Mouse (Mus musculus): Measurements from ENCODE around the gene Dnase2a. TPM values are rescaled to one million over a fixed set of nuclear protein-coding genes. Genes with fewer than 3 reads are reported as not detected.

Gene Dnase2a
- total and polyA plus RNA-seq, 3 experiments: 53.7 to 83.4 TPM; not detected in 1

GRCm38 (mm10) chr8:84909162-84909767 lies 905 bp downstream of the Dnase2a start:
- no peak for DNase-seq (ENCODE audit: low read depth, low spot score)
- H3K79me2 ChIP-seq (ENCODE audit: control insufficient read depth, insufficient read depth, low read length, poor library complexity): peaks cover 29% of the 10 kb centered on the region
- H3K36me3 ChIP-seq (ENCODE audit: control insufficient read depth in 1 of 2, insufficient read depth in 2 of 2, low read length in 2 of 2): peaks cover 8 to 27% of the 10 kb centered on the region in 2 experiments; a peak in 3 of 4 replicates
- TF ChIP-seq SIN3A (IDR thresholded peaks at IDR 0.05; ENCODE audit: low read length) (no peak), CHD1 (IDR thresholded peaks at IDR 0.05; ENCODE audit: low read depth, low read length) (peak; percentile 90; the same call in 1 of the 2 replicates)
- peak overlapping the region; percentile 95 for H3K27ac ChIP-seq (ENCODE audit: control insufficient read depth, low read depth, low read length)
- H3K9me3 ChIP-seq (replicated peaks; ENCODE audit: insufficient read depth, low read length): no peaks in the 10 kb centered on the region
- H3K27me3 ChIP-seq (ENCODE audit: control insufficient read depth in 1 of 2, insufficient read depth in 2 of 2, low read length in 2 of 2): no peaks in the 10 kb centered on the region
- peak overlapping the region; percentile 74 to 94 for H3K4me3 ChIP-seq (ENCODE audit: control insufficient read depth in 1 of 2, insufficient read depth in 1 of 2, low read depth in 2 of 2, low read length in 2 of 2)
- H3K4me1 ChIP-seq (ENCODE audit: control insufficient read depth in 1 of 2, insufficient read depth in 2 of 2, low read length in 2 of 2): peaks cover 2 to 42% of the 10 kb centered on the region in 2 experiments; a peak in 3 of 4 replicates
- peak overlapping the region; percentile 96 for H3K9ac ChIP-seq (ENCODE audit: control insufficient read depth, low read depth, low read length, poor library complexity, severe bottlenecking)

- peak overlapping the region; percentile 95 for H3K27ac ChIP-seq (ENCODE audit: control insufficient read depth, low read depth, low read length)
- H3K36me3 ChIP-seq (ENCODE audit: control insufficient read depth in 1 of 2, insufficient read depth in 2 of 2, low read length in 2 of 2): peaks cover 4 to 31% of the 10 kb centered on the region in 2 experiments; a peak in 3 of 4 replicates
- peaks cover 2 to 44% of the 10 kb centered on the region in 2 experiments; a peak in 3 of 4 replicates for H3K4me1 ChIP-seq (ENCODE audit: control insufficient read depth in 1 of 2, insufficient read depth in 2 of 2, low read length in 2 of 2)
- no peaks in the 10 kb centered on the region for H3K27me3 ChIP-seq (ENCODE audit: control insufficient read depth in 1 of 2, insufficient read depth in 2 of 2, low read length in 2 of 2)
- H3K9me3 ChIP-seq (replicated peaks; ENCODE audit: insufficient read depth, low read length): no peaks in the 10 kb centered on the region
- peak; percentile 88 for DNase-seq (ENCODE audit: low read depth, low spot score)
- peak overlapping the region; percentile 74 to 94 for H3K4me3 ChIP-seq (ENCODE audit: control insufficient read depth in 1 of 2, insufficient read depth in 1 of 2, low read depth in 2 of 2, low read length in 2 of 2)
- peaks cover 28% of the 10 kb centered on the region for H3K79me2 ChIP-seq (ENCODE audit: control insufficient read depth, insufficient read depth, low read length, poor library complexity)
- peak overlapping the region; percentile 96 for H3K9ac ChIP-seq (ENCODE audit: control insufficient read depth, low read depth, low read length, poor library complexity, severe bottlenecking)
- TF ChIP-seq ZNF384 (IDR thresholded peaks at IDR 0.05; ENCODE audit: low read depth, low read length): no peak
- no peak for TF ChIP-seq UBTF (IDR thresholded peaks at IDR 0.05; ENCODE audit: borderline replicate concordance, insufficient read depth, low read depth, low read length)
- peak; percentile 41 for TF ChIP-seq MXI1 (IDR thresholded peaks at IDR 0.05; ENCODE audit: low read depth, low read length)
- no peak for TF ChIP-seq CHD1 (IDR thresholded peaks at IDR 0.05; ENCODE audit: low read depth, low read length)
- no peak for TF ChIP-seq RAD21 (IDR thresholded peaks at IDR 0.05; ENCODE audit: low read depth, low read length)
- no peak for TF ChIP-seq MAX (IDR thresholded peaks at IDR 0.05; ENCODE audit: low read length)
- TF ChIP-seq MYC (IDR thresholded peaks at IDR 0.05; ENCODE audit: low read depth, low read length): no peak
- no peak for TF ChIP-seq MAZ (IDR thresholded peaks at IDR 0.05; ENCODE audit: low read depth, low read length)
- TF ChIP-seq MAFK (IDR thresholded peaks at IDR 0.05; ENCODE audit: borderline replicate concordance, low read depth, low read length): no peak
- TF ChIP-seq POLR2AphosphoS5 (IDR thresholded peaks at IDR 0.05; ENCODE audit: borderline replicate concordance, low read depth, low read length): no peak
- TF ChIP-seq TAL1 (IDR thresholded peaks at IDR 0.05; ENCODE audit: low read length): 0 out of 2 replicates have a peak, but pooled peaks have one; percentile 11
- TF ChIP-seq ZMIZ1 (IDR thresholded peaks at IDR 0.05; ENCODE audit: low read depth, low read length): 0 out of 2 replicates have a peak, but pooled peaks have one; percentile 20
- TF ChIP-seq ZKSCAN1 (IDR thresholded peaks at IDR 0.05; ENCODE audit: low read depth, low read length): no peak
- TF ChIP-seq GATA1 (IDR thresholded peaks at IDR 0.05; ENCODE audit: low read depth, low read length): peak; percentile 48; the same call in 1 of the 2 replicates
- peak; percentile 60 for TF ChIP-seq TBP (IDR thresholded peaks at IDR 0.05; ENCODE audit: low read depth, low read length)
- TF ChIP-seq E2F4 (IDR thresholded peaks at IDR 0.05; ENCODE audit: borderline replicate concordance, low read depth, low read length): no peak
- TF ChIP-seq POLR2AphosphoS2 (IDR thresholded peaks at IDR 0.05; ENCODE audit: low read length): no peak
- peak; percentile 72 for TF ChIP-seq SIN3A (IDR thresholded peaks at IDR 0.05; ENCODE audit: low read length)
- TF ChIP-seq KAT2A (conservative IDR thresholded peaks at IDR 0.05; ENCODE audit: low read depth, low read length): no peak
- no peak for TF ChIP-seq NRF1 (IDR thresholded peaks at IDR 0.05; ENCODE audit: insufficient read depth, low read depth, low read length, poor library complexity, severe bottlenecking)
- no peak for TF ChIP-seq USF1 (IDR thresholded peaks at IDR 0.05; ENCODE audit: low read depth, low read length)
- no peak for TF ChIP-seq SMC3 (IDR thresholded peaks at IDR 0.05; ENCODE audit: low read depth, low read length)
- peak; percentile 24; the same call in 1 of the 2 replicates for TF ChIP-seq NELFE (IDR thresholded peaks at IDR 0.05; ENCODE audit: low read depth, low read length)
- no peak for TF ChIP-seq BHLHE40 (IDR thresholded peaks at IDR 0.05; ENCODE audit: borderline replicate concordance, low read depth, low read length)
- TF ChIP-seq ELF1 (IDR thresholded peaks at IDR 0.05; ENCODE audit: low read depth, low read length): no peak
- no peak for TF ChIP-seq CTCF (IDR thresholded peaks at IDR 0.05 in 2 of 3, conservative IDR thresholded peaks at IDR 0.05 in 1 of 3; ENCODE audit: control insufficient read depth in 1 of 3, insufficient read depth in 1 of 3, low read depth in 2 of 3, low read length in 3 of 3, poor library complexity in 1 of 3, severe bottlenecking in 1 of 3)
- TF ChIP-seq MEF2A (IDR thresholded peaks at IDR 0.05; ENCODE audit: extremely low read depth, insufficient replicate concordance, low read depth, low read length, poor library complexity, severe bottlenecking): no peak
- no peak for TF ChIP-seq JUND (IDR thresholded peaks at IDR 0.05; ENCODE audit: low read depth, low read length)
- no peak for TF ChIP-seq ZC3H11A (IDR thresholded peaks at IDR 0.05; ENCODE audit: low read depth, low read length)
- TF ChIP-seq POLR2A (IDR thresholded peaks at IDR 0.05; ENCODE audit: control insufficient read depth in 1 of 2, insufficient read depth in 1 of 2, low read depth in 1 of 2, low read length in 2 of 2, poor library complexity in 1 of 2): no peak; a peak in 1 of 4 replicates
Measured at GRCm38 (mm10) chr8:84909949-84910348, 1.6 kb downstream of the Dnase2a start.
